Mouse (Mus musculus) embryonic facial prominence, embryonic 11.5 days (tissue): Measurements from ENCODE around the gene Elmo3. TPM values are rescaled to one million over a fixed set of nuclear protein-coding genes. Genes with fewer than 3 reads are reported as not detected.
"Not testable (repeated sequence)": the region's sequence is repeated elsewhere in the genome, so short reads cannot be mapped to it uniquely, and the experiment has no call there.

Experiments used
- ATAC-seq: fragments of 200-750 bp; cut with Nextera tagmentation; replicated peaks from 2 replicates; pipeline ENCODE4 v1.8.0; 2017; ENCODE audit warnings: low read depth; ENCODE audit not compliant: insufficient number of reproducible peaks, low FRiP score, low TSS enrichment
- DNase-seq: peaks from one replicate; pipeline ENCODE4 v3.0.0-alpha.2; 2015; ENCODE audit warnings: low spot score
- H3K27ac ChIP-seq: fragments of 300-500 bp; sonication (generic); replicated peaks from 2 replicates; pipeline ENCODE4 v1.5.1; 2014; ENCODE audit warnings: mild to moderate bottlenecking, low read depth, low read length, control low read depth
- H3K27me3 ChIP-seq: fragments of 300-500 bp; sonication (generic); 2 replicates; pipeline ENCODE4 v1.6.1; 2014; ENCODE audit warnings: mild to moderate bottlenecking, low read length, moderate library complexity, mixed read lengths; ENCODE audit not compliant: control insufficient read depth, insufficient read depth
- H3K36me3 ChIP-seq: fragments of 300-500 bp; sonication (generic); replicated peaks from 2 replicates; pipeline ENCODE4 v1.6.1; 2014; ENCODE audit warnings: low read depth, mild to moderate bottlenecking, low read length, moderate library complexity, mixed read lengths; ENCODE audit not compliant: control insufficient read depth, insufficient read depth
- H3K4me1 ChIP-seq: fragments of 300-500 bp; sonication (generic); 2 replicates; pipeline ENCODE4 v1.6.1; 2014; ENCODE audit warnings: low read length, mixed read lengths; ENCODE audit not compliant: control insufficient read depth, insufficient read depth
- H3K4me2 ChIP-seq: fragments of 300-500 bp; sonication (generic); 2 replicates; pipeline ENCODE4 v1.6.1; 2014; ENCODE audit warnings: low read depth, mild to moderate bottlenecking, control low read depth, low read length, moderate library complexity
- H3K4me3 ChIP-seq: fragments of 300-500 bp; sonication (generic); 2 replicates; pipeline ENCODE4 v1.5.1; 2014; ENCODE audit warnings: low read depth, low read length, control low read depth
- H3K9ac ChIP-seq: fragments of 300-500 bp; sonication (generic); replicated peaks from 2 replicates; pipeline ENCODE4 v1.6.1; 2014; ENCODE audit warnings: mild to moderate bottlenecking, control low read depth, low read length
- H3K9me3 ChIP-seq: fragments of 300-500 bp; sonication (generic); replicated peaks from 2 replicates; pipeline ENCODE4 v1.6.1; 2016; ENCODE audit warnings: mild to moderate bottlenecking, low read length, inconsistent platforms, mixed read lengths; ENCODE audit not compliant: control insufficient read depth
- WGBS: fragments of 180-500 bp; shearing (Covaris S2); extraction: QIAGEN DNeasy Blood & Tissue Kit; methylation state at CpG from one replicate; pipeline ENCODE4 v1.1.7; 2014; 5-methylcytosine and 5-hydroxymethylcytosine counted together
- polyA plus RNA-seq: library from polyadenylated mRNA; unstranded; fragments of >200 nt; fragmentation: Nextera tagmentation; extraction: Ambion mirVana; gene quantifications from 2 replicates; pipeline ENCODE4 v1.2.1, GENCODE M21; 2014

Gene Elmo3
- polyA plus RNA-seq, 1 experiment from 2014 or later: 3.3 TPM

GRCm38 (mm10) chr8:105290554-105291314 lies 14.7 kb upstream of the Elmo3 start:
- H3K4me3 ChIP-seq: peak overlapping the region; percentile 47
- H3K27ac ChIP-seq: no peak overlapping the region
- H3K9me3 ChIP-seq: no peaks in the 10 kb centered on the region
- WGBS: 7% methylated on average over 31 of the region's 31 CpGs
- peaks cover 12% of the 10 kb centered on the region for H3K27me3 ChIP-seq
- no peak for ATAC-seq
- peak overlapping the region; percentile 69 for H3K4me2 ChIP-seq
- peaks cover 5% of the 10 kb centered on the region; the same call in 1 of the 2 replicates for H3K4me1 ChIP-seq
- peak; percentile 96 for DNase-seq
- no peaks in the 10 kb centered on the region for H3K36me3 ChIP-seq
- H3K9ac ChIP-seq: no peak overlapping the region

DNA sequence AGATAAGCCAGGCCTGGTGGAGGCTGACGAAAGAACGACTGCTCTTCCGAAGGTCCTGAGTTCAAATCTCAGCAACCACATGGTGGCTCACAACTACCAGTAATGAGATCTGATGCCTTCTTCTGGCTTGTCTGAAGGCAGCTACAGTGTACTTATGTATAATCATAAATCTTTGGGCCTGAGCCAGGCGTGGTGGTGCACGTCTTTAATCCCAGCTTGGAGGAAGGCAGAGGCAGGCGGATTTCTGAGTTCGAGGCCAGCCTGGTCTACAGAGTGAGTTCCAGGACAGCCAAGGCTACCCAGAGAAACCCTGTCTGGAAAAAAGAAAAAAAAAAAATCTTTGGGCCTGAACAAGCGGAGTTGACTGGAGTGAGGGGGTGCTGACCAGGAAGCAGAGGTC lies 14.0 kb upstream of the Elmo3 start:
- H3K27me3 ChIP-seq: peaks cover 12% of the 10 kb centered on the region
- H3K9me3 ChIP-seq, H3K4me1 ChIP-seq, H3K27ac ChIP-seq, H3K36me3 ChIP-seq, DNase-seq, ATAC-seq, H3K4me3 ChIP-seq, H3K4me2 ChIP-seq, H3K9ac ChIP-seq: not testable (repeated sequence)
- 85% methylated on average over 8 of the region's 8 CpGs for WGBS

DNA sequence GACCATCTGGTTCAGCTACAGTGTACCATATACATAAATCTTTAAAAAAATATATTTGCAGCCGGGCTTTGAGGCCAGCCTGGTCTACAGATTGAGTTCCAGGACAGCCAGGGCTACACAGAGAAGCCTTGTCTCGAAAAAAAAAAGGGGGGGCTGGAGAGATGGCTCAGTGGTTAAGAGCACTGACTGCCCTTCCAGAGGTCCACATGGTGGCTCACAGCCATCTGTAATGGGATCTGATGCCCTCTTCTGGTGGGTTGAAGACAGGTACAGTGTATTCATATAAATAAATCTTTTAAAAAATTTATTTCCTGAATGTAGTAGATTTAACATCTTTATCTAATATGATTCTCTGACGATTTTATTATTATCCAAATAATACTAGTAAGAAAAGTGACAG lies 13.6 kb upstream of the Elmo3 start:
- H3K4me2 ChIP-seq, ATAC-seq, H3K9ac ChIP-seq, H3K36me3 ChIP-seq, H3K9me3 ChIP-seq, H3K4me1 ChIP-seq, H3K4me3 ChIP-seq, DNase-seq, H3K27ac ChIP-seq: not testable (repeated sequence)
- WGBS: 80% methylated on average over 3 of the region's 3 CpGs
- H3K27me3 ChIP-seq: peaks cover 12% of the 10 kb centered on the region

GRCm38 (mm10) chr8:105292471-105292870 lies 12.9 kb upstream of the Elmo3 start:
- Histone ChIP-seq H3K36me3 (no peaks in the 10 kb centered on the region), H3K4me2 (no peak overlapping the region), H3K27me3 (peaks cover 12% of the 10 kb centered on the region), H3K9me3 (no peaks in the 10 kb centered on the region), H3K9ac (no peak overlapping the region), H3K27ac (no peak overlapping the region), H3K4me3 (no peak overlapping the region), H3K4me1 (peaks cover 5% of the 10 kb centered on the region; the same call in 1 of the 2 replicates)
- no peak for ATAC-seq
- WGBS: 78% methylated on average over 7 of the region's 7 CpGs
- DNase-seq: no peak

DNA sequence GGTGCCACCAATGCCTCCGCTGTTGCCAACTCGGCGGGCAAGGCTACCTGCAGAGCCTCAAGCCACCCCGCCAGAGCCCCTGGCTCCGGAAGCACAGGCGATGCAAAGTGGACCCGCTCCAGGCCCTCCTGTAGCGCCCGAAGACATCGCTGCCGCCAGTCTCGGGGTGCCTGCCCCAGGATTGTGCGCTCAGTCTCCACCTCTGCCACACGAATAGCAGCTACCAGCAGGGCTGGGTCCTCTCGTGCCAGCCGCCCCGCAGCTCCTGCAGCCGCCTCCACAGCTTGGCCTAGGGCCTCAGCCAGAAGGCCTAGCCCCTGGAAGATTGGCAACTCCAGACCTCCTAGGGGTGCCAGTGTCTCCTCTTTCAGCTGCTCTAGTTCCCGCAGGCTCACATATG lies 12.0 kb upstream of the Elmo3 start:
- no peak overlapping the region for H3K9ac ChIP-seq
- no peak for DNase-seq
- no peak overlapping the region for H3K4me2 ChIP-seq

DNA sequence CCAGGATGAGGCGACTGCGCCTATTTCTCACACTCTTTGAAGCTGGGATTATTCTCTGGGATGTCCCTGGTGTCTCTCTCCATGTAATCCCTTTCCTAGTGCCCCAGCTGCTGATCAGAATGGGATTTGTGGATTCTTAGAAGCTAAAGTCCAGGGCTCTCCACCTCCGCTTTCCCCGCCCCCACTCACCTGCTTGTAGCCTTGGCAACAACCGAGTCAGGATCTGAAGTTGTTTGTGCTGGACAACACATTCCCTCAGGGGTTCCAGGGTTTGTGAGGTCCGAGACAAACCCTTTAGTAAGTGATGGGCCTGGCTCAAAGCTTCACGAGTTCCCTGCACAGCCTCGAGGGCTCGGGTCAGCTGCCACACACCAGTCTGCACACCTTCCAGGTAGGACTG lies 10.6 kb upstream of the Elmo3 start:
- H3K36me3 ChIP-seq: no peaks in the 10 kb centered on the region
- H3K9me3 ChIP-seq: no peaks in the 10 kb centered on the region
- WGBS: 56% methylated on average over 9 of the region's 9 CpGs
- H3K4me1 ChIP-seq: peaks cover 9% of the 10 kb centered on the region
- peaks cover 11% of the 10 kb centered on the region for H3K27me3 ChIP-seq
- DNase-seq (no peak), ATAC-seq (no peak)
- no peak overlapping the region for H3K4me2 ChIP-seq
- no peak overlapping the region for H3K9ac ChIP-seq
- H3K27ac ChIP-seq: no peak overlapping the region
- no peak overlapping the region for H3K4me3 ChIP-seq

More for the DNA sequence above, 12.0 kb upstream of the Elmo3 start:
- 65% methylated on average over 19 of the region's 19 CpGs for WGBS
- no peaks in the 10 kb centered on the region for H3K36me3 ChIP-seq
- no peaks in the 10 kb centered on the region for H3K9me3 ChIP-seq
- no peak overlapping the region for H3K27ac ChIP-seq
- no peak overlapping the region for H3K4me3 ChIP-seq
- H3K4me1 ChIP-seq: peaks cover 5% of the 10 kb centered on the region; the same call in 1 of the 2 replicates
- ATAC-seq: no peak
- H3K27me3 ChIP-seq: peaks cover 12% of the 10 kb centered on the region

DNA sequence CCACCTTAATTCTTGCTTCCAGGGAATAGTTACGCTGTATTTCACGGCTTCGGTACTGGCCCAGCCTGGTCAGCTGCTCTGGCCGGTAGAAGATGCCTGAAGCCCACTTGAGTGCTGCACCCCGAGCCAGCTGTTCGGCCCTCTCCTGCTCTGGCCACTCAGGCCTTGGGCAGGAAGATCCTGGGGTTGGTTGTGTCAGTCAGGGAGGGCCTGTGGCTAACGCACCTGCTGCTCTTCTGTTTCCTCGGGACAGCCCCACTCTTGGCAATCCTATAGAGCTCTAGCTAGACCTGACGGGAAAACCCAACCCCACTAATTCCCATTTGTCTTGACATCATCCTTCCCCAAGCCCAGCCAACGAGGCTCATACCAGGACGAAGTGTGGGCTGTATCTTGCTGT lies 10.1 kb upstream of the Elmo3 start:
- Histone ChIP-seq H3K9me3 (no peaks in the 10 kb centered on the region), H3K9ac (no peak overlapping the region), H3K27ac (no peak overlapping the region), H3K4me2 (no peak overlapping the region), H3K4me3 (no peak overlapping the region), H3K36me3 (no peaks in the 10 kb centered on the region; the same call in 1 of the 2 replicates), H3K4me1 (peaks cover 5% of the 10 kb centered on the region), H3K27me3 (peaks cover 6% of the 10 kb centered on the region)
- ATAC-seq (no peak), DNase-seq (no peak)
- 68% methylated on average over 11 of the region's 11 CpGs for WGBS

DNA sequence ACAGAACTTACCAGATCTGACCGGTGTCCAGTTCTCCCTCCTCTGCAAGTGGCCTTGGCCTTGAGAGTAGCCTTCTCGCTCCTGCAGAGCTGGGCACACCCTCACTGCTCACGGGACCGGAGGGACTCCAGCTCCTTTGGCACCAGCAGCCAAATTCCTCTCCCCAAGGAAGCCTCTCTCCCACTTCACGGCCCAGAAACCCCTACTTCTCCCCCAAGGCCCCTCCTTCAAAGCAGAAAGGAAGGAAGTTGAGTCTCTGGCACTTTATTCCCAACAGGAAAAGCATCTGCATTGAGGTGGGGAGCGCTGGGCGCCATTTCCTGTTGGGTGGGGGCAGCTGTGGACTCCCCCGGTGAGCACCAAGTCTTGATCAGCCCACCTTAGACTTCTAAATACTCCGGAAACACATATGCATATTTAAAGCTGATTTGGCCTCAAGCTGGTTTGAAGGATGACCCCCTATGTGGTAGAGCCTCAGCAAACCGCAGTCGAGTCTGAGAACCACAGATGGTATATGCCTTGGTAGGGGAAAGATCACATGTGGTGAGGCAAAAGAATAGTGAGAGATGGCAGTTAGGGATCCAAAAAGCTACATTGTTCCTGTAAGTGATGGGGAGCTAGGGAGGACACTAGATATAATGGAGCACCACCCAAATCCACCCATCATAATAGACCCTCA lies 9.4 kb upstream of the Elmo3 start, which contains the start of gene Exoc3l:
Gene Exoc3l, minus strand, starts transcription at position 207 of the 679 bp plus-strand sequence.
- no peak for ATAC-seq
- no peaks in the 10 kb centered on the region for H3K9me3 ChIP-seq
- DNase-seq: no peak
- no peaks in the 10 kb centered on the region for H3K27me3 ChIP-seq
- H3K4me2 ChIP-seq: peak within 1 kb of the TSS; percentile 86; the same call in 1 of the 2 replicates
- peak within 1 kb of the TSS; percentile 92 for H3K9ac ChIP-seq
- H3K36me3 ChIP-seq: no peaks in the 10 kb centered on the region; the same call in 1 of the 2 replicates
- H3K27ac ChIP-seq: no peak within 1 kb of the TSS; the same call in 1 of the 2 replicates
- WGBS: 63% methylated on average over 11 of the region's 11 CpGs
- H3K4me3 ChIP-seq: no peak within 1 kb of the TSS
- H3K4me1 ChIP-seq: peaks cover 5% of the 10 kb centered on the region
